Mouse (Mus musculus): ENCODE data around the gene Cys1. TPM values are rescaled to one million over a fixed set of nuclear protein-coding genes. Genes with fewer than 3 reads are reported as not detected.
A peak's percentile ranks its signal among the peaks of the same experiment; 100 is the strongest.

Gene Cys1
- polyA plus RNA-seq (2016; fragmentation: Nextera tagmentation; extraction: Ambion mirVana) = 0.40 and 0.79 TPM in 2 replicates

DNA sequence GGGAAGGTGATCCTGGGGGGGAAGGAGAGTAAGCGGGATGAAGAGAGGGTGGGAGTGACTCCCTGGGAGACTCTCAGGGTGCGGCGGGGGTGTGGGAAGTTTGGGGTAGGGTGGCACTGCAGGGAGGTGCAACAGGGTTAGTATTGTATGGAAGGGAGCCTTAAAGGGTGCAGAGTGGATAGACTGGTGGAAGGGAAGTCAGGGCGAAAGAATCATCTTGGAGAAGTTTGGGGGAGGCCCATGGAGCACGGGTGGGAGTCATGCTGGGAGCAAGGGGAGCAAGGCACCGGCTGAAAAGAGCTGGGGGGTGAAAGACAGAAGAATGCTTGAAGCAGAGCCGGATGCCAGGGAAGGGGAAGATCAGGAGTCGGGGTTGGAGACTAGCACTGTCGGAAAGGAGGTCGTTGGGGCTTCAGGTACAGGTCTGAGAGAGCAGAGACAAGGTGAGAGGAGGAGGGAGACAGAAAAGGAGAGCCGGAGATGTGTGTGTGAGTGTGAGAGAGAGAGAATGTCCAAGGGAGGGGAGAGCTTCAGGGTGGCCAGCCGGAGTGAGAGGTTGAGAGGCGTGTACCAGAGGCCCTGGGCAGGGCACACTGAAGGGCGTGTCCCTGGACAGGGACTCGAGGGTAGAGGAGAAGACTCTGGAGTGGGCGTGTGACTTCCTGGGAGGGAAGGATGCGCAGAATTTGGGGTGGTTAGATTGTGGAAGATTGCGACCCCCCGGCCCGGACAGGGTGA is at the start of gene Cys1:
Gene Cys1, minus strand, starts transcription at position 528 of the 738 bp plus-strand sequence.
- Histone ChIP-seq H3K27me3 (ENCODE audit: poor library complexity, severe bottlenecking) (peaks cover 78% of the 10 kb centered on the region), H3K27ac (peak within 1 kb of the TSS; percentile 80), H3K4me1 (peaks cover 22% of the 10 kb centered on the region), H3K4me3 (peak within 1 kb of the TSS; percentile 72), H3K9me3 (no peaks in the 10 kb centered on the region), H3K36me3 (replicated peaks) (no peaks in the 10 kb centered on the region)
- WGBS = 2% methylated on average over 20 of the region's 20 CpGs
- DNase-seq (ENCODE audit: extremely low spot score, low spot score) = no peak

DNA sequence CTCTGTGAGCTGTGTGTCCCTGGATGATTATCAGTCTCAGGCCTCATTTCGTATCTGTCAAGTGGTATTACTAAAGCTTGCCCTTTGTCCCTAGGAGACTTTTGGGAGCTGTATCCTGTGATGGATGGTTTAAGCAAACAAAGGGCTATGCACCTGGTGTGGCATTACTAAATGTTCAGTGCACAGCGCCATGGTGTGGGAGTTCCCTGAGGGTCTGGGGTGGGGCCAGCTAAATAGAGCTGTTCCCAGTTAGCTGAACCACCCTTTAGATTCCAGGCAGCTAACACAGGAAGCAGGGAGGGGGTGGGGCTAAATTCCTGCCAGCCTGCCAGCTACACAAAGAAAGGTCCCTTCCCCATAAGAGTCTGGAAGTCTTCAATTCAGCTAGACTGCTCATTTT is 42.8 kb upstream of the Cys1 start:
- WGBS = 30% methylated on average over 2 of the region's 2 CpGs
- H3K27me3 ChIP-seq (ENCODE audit: poor library complexity, severe bottlenecking) = no peaks in the 10 kb centered on the region
- no peaks in the 10 kb centered on the region for H3K36me3 ChIP-seq (replicated peaks)
- H3K27ac ChIP-seq = peak overlapping the region; percentile 63
- peaks cover 10% of the 10 kb centered on the region for H3K9me3 ChIP-seq
- H3K4me3 ChIP-seq = no peak overlapping the region
- peaks cover 16% of the 10 kb centered on the region for H3K4me1 ChIP-seq
- peak; percentile 39 for DNase-seq (ENCODE audit: extremely low spot score, low spot score)

DNA sequence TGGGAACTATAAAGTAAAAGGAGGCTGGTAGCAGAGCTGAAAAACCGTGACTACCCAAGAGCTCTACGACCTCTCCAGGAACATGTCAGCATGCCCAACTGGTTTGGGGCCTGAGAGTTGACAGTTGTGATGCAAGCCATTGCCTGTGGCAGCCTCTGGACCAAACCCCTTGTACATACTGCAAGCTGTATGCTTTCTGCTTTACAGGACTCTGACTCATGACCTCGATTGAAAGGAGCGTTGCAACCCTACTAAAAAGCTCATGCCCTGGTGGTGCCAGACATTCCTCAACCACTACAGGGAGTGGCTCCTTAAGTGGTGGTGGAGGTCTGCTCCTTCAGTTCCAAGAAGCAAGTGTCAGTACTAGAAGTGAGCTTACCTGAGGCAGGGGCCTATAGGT is 42.2 kb upstream of the Cys1 start:
- Histone ChIP-seq H3K9me3 (peaks cover 6% of the 10 kb centered on the region), H3K4me3 (no peak overlapping the region), H3K36me3 (replicated peaks) (no peaks in the 10 kb centered on the region), H3K27ac (peak overlapping the region; percentile 63), H3K4me1 (peaks cover 20% of the 10 kb centered on the region), H3K27me3 (ENCODE audit: poor library complexity, severe bottlenecking) (no peaks in the 10 kb centered on the region)
- 84% methylated on average over 4 of the region's 4 CpGs for WGBS
- no peak for DNase-seq (ENCODE audit: extremely low spot score, low spot score)

DNA sequence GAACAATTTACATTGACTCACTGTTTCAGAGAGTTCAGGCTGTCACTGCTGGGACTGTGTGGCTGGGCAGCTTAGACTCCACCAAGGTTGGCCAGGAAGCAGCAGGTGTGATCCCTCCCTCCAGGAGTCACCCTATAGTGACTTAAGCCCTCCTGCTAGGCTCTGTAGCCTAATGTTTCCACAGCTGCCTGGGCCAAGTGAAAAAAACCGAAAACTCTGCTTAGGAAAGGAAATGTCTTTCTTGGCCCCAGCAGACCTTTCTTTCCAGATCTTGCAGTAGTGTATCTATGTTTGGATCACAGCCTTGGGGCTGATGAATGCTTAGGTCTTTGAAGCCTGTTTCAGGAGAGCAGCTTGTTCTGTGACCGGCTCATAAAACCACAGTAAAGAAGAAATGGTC is 41.8 kb upstream of the Cys1 start:
- DNase-seq (ENCODE audit: extremely low spot score, low spot score) = no peak
- Histone ChIP-seq H3K4me3 (no peak overlapping the region), H3K36me3 (replicated peaks) (no peaks in the 10 kb centered on the region), H3K27ac (peak overlapping the region; percentile 20; the same call in 1 of the 2 replicates), H3K27me3 (ENCODE audit: poor library complexity, severe bottlenecking) (no peaks in the 10 kb centered on the region), H3K9me3 (peaks cover 6% of the 10 kb centered on the region), H3K4me1 (peaks cover 20% of the 10 kb centered on the region)
- 64% methylated on average over 2 of the region's 2 CpGs for WGBS

DNA sequence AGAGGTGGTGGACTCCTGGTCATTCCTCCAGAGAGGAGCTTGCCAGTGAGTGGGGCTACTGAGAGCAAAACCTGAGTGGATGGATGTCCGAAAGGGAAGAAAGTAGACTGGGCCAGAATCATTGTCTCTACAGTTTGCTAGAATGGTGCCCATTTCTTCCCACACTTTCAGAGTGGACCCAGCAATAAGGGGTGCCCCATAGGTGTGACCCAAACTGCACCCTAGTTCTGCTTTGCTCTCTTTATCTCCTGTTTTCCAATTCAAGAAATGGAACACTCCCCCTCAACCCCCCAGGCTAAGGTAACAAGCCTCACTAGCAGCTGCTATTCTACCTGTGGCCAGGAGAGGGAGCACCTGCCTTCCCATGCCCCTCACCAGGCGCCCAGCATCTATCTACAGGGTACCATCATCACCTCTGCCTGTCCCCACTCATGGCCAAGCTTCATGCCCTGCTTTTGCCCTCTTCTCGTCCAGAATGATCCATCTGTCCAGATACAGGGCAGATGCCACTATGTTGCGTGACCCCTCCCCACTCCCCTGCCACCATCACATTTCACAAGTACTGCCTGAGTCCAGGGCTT is 35.2 kb upstream of the Cys1 start:
- Histone ChIP-seq H3K9me3 (no peaks in the 10 kb centered on the region), H3K27me3 (ENCODE audit: poor library complexity, severe bottlenecking) (no peaks in the 10 kb centered on the region), H3K36me3 (replicated peaks) (peaks cover 42% of the 10 kb centered on the region), H3K27ac (no peak overlapping the region), H3K4me3 (no peak overlapping the region), H3K4me1 (peaks cover 30% of the 10 kb centered on the region)
- peak; percentile 61 for DNase-seq (ENCODE audit: extremely low spot score, low spot score)
- WGBS = 45% methylated on average over 4 of the region's 4 CpGs

DNA sequence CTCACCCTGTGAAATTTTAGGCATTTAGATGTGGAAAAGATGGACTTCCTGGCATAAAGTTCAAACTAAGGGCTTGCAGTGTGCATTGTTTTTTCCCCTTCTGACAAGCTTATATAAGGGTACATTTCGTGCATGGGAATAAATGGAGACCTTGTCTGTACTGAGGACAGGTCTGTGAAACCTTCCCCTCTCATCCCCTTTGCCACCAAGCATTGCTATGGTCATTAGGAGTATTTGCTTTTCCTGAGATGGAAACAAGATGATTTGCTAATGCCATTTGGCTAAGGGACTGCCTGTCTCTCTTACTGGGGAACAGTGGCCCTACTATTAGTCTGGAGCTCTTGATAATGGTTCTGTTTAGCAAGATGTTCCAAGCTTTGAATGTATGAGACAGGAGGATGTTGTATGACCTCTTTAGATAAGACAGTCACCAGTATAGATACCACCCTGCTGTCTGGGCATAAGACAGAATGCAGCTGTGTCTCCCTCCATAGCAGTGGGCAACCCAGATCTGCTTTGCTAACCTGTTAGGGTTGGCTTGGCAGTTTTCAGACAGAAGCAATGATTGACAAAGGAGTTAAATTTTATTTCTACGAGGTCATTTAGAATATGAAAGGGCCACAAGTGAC is 33.8 kb upstream of the Cys1 start:
- Histone ChIP-seq H3K27ac (no peak overlapping the region), H3K4me1 (peaks cover 44% of the 10 kb centered on the region), H3K27me3 (ENCODE audit: poor library complexity, severe bottlenecking) (no peaks in the 10 kb centered on the region), H3K36me3 (replicated peaks) (peaks cover 56% of the 10 kb centered on the region), H3K4me3 (no peak overlapping the region), H3K9me3 (no peaks in the 10 kb centered on the region)
- 80% methylated on average over 2 of the region's 2 CpGs for whole genome bisulfite sequencing
- no peak for DNase-seq (ENCODE audit: extremely low spot score, low spot score)

DNA sequence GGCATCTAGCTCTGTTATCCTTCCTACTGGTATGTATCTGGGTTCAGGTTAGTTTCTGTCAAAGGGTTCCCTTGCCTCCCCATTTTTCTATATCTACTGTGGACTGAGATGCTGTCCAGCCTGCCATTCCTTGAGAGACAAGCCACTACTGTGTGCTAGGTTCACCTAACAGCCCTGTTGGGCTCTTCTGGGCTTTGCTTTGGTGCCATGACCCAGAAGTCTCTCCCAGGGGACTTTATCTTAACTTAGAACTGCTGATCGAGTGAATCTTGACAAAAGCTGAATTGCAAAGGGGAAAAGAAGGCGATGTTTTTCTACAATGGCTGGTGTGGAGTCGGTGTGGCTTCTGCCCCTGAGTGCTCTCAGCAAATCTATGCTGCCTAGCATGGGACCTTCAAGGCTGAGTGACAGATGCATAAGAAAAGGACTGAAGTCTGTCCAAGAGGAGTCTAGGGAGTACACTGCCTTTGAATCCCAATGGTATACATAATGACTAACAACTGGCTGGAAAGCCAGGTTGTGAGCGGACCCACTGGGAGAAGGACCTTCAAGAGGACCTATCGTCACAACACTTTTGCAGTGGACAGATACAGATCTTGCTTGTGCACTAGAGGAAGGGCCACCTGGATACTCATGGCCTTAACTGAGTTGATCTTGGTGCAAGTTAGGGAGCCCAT is 33.1 kb upstream of the Cys1 start:
- Histone ChIP-seq H3K27me3 (ENCODE audit: poor library complexity, severe bottlenecking) (no peaks in the 10 kb centered on the region), H3K4me1 (peaks cover 50% of the 10 kb centered on the region), H3K4me3 (no peak overlapping the region), H3K36me3 (replicated peaks) (peaks cover 63% of the 10 kb centered on the region), H3K9me3 (no peaks in the 10 kb centered on the region), H3K27ac (no peak overlapping the region)
- no peak for DNase-seq (ENCODE audit: extremely low spot score, low spot score)
- WGBS = 83% methylated on average over 5 of the region's 5 CpGs

DNA sequence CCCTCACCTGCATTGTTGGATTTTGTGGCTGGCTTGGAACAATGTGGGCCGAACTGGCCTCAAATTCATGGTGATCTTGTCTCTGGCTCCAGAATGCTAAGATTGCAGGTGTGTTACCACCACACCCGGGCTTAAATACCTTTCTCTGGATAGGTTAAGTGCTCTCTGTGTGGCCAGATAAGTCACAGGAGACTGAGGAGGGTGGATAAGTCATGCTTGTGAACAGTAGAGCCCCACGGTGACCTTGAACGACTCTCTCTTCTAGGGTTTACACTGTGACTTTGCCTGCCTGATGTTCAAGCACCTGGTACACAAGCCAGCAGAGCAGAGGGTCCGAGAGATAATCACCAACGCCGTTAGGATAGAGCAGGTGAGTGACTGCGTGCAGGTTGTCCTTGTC is 30.8 kb upstream of the Cys1 start:
- no peaks in the 10 kb centered on the region for H3K9me3 ChIP-seq
- peaks cover 45% of the 10 kb centered on the region for H3K4me1 ChIP-seq
- no peak overlapping the region for H3K27ac ChIP-seq
- DNase-seq (ENCODE audit: extremely low spot score, low spot score) = no peak
- no peaks in the 10 kb centered on the region for H3K27me3 ChIP-seq (ENCODE audit: poor library complexity, severe bottlenecking)
- 88% methylated on average over 8 of the region's 8 CpGs for WGBS
- H3K36me3 ChIP-seq (replicated peaks) = peaks cover 73% of the 10 kb centered on the region
- H3K4me3 ChIP-seq = peak overlapping the region; percentile 90

DNA sequence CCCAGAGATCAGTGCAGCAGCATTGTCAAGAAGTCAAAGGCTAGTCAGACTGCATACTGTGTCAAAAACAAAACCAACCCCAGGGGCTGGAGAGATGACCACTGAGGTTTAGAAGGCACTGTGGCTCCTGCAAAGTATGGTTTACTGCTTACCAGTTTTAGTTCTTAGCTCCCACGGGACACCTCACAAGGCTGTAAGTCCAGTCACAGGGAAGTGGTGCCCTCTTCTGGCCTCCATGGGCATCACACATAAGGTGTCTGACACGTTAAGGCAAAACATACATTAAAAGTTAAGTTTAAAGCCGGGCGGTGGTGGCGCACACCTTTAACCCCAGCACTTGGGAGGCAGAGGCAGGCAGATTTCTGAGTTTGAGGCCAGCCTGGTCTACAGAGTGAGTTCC is 29.1 kb upstream of the Cys1 start:
- peak; percentile 47 for DNase-seq (ENCODE audit: extremely low spot score, low spot score)
- Histone ChIP-seq H3K4me3 (peak overlapping the region; percentile 90), H3K4me1 (peaks cover 54% of the 10 kb centered on the region), H3K27me3 (ENCODE audit: poor library complexity, severe bottlenecking) (no peaks in the 10 kb centered on the region), H3K9me3 (no peaks in the 10 kb centered on the region), H3K27ac (no peak overlapping the region), H3K36me3 (replicated peaks) (peaks cover 68% of the 10 kb centered on the region)
- WGBS = 68% methylated on average over 5 of the region's 5 CpGs

DNA sequence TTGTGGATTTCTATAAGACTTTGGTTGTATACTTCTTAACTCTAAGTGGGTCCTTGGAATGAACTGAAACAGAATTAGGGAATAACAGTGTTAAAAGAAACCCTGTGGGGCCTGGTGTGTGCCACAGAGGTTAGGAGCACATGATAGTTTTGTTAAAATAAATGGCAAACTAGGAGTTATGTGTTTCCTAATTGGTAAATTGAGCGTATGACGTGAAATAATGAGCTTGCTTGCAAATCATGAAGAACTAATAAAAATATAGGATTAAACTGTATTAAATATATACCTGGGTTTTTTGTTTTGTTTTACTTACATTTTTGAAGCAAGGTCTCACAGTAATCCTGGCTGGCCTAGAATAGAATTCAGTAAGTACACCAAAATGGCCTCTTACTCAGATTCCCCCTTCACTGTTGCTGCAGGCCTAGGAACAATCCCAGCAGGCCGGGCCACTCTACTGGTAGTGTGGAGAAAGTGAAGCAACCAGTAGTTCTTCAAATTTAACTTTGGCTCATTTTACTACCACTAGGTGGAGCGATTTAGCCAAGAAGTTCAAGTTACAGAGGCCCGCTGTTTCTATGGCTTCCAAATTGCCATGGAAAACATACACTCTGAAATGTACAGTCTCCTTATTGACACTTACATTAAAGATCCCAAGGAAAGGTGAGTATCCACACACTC is 28.4 kb upstream of the Cys1 start:
- H3K4me3 ChIP-seq = peak overlapping the region; percentile 90
- peak; percentile 60 for DNase-seq (ENCODE audit: extremely low spot score, low spot score)
- 44% methylated on average over 5 of the region's 5 CpGs for WGBS
- no peaks in the 10 kb centered on the region for H3K9me3 ChIP-seq
- H3K36me3 ChIP-seq (replicated peaks) = peaks cover 63% of the 10 kb centered on the region
- H3K27me3 ChIP-seq (ENCODE audit: poor library complexity, severe bottlenecking) = no peaks in the 10 kb centered on the region
- H3K4me1 ChIP-seq = peaks cover 54% of the 10 kb centered on the region
- H3K27ac ChIP-seq = peak overlapping the region; percentile 99

DNA sequence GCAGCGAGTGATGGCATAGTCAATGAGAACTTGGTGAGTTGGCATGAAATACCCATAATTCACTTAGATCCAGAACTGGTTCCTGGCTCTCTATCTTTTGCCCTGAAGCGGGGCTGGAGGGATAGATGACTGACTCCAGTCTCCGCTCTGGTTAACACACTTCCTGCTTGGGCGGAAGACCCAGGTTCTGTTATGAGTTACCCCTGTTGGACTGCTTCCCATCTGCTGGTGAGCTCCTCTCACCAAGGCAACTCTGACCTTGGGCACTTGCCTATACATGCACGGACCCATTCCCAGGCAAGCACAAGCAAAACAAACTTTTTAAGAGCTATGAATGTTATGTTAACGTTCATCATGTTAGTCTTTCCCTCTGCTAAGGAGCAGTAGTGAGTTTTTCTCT is 27.8 kb upstream of the Cys1 start:
- Histone ChIP-seq H3K4me1 (peaks cover 54% of the 10 kb centered on the region), H3K36me3 (replicated peaks) (peaks cover 57% of the 10 kb centered on the region), H3K9me3 (no peaks in the 10 kb centered on the region), H3K27ac (peak overlapping the region; percentile 99), H3K4me3 (peak overlapping the region; percentile 90), H3K27me3 (ENCODE audit: poor library complexity, severe bottlenecking) (no peaks in the 10 kb centered on the region)
- DNase-seq (ENCODE audit: extremely low spot score, low spot score) = no peak
- 43% methylated on average over 6 of the region's 6 CpGs for WGBS

DNA sequence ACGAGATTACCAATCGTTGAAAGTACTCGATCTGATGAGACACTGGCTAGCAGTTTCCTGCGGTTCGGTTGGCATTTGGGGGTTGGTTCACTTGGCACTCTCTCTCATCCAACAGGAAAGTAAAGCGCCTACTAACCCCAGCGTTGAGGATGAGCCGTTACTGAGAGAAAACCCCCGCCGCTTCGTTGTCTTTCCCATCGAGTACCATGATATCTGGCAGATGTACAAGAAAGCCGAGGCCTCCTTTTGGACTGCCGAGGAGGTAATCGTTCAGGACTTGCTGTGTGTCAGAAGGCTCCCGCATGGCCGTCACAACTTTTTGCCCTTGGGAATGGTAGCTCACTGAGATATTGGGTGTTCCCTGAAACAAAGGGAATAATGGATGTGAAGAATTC is 27.2 kb upstream of the Cys1 start:
- DNase-seq (ENCODE audit: extremely low spot score, low spot score) = no peak
- Histone ChIP-seq H3K27me3 (ENCODE audit: poor library complexity, severe bottlenecking) (no peaks in the 10 kb centered on the region), H3K36me3 (replicated peaks) (peaks cover 51% of the 10 kb centered on the region), H3K9me3 (no peaks in the 10 kb centered on the region), H3K4me1 (peaks cover 54% of the 10 kb centered on the region), H3K27ac (peak overlapping the region; percentile 99), H3K4me3 (peak overlapping the region; percentile 90)
- 1% methylated on average over 17 of the region's 17 CpGs for WGBS
